Mouse (Mus musculus): ENCODE measurements around the gene Otx1.

GRCm38 (mm10) chr11:21996661-21997560 is 5.8 kb downstream of the Otx1 start:
- TF ChIP-seq CTCF (IDR thresholded peaks at IDR 0.05) (no peak), EP300 (IDR thresholded peaks at IDR 0.05) (no peak)

Data from lung, postnatal 0 days (tissue).